Mouse (Mus musculus) testis, postnatal 10 days (tissue): ENCODE results near the gene Plekhg5.

Experiments used
- DNase-seq: peaks from one replicate; pipeline ENCODE4 v3.0.0; 2021; ENCODE audit warnings: low spot score

Gene Plekhg5

GRCm38 (mm10) chr4:152146033-152146827 is 73.9 kb downstream of the Plekhg5 start:
- no peak for DNase-seq

- DNase-seq = no peak
Measured at GRCm38 (mm10) chr4:152150546-152150945, 78.2 kb downstream of the Plekhg5 start.

GRCm38 (mm10) chr4:152151451-152151965 is 79.2 kb downstream of the Plekhg5 start:
- no peak for DNase-seq

- peak; percentile 88 for DNase-seq
Measured at GRCm38 (mm10) chr4:152151966-152152544, 79.8 kb downstream of the Plekhg5 start, which contains the start of gene Espn. Gene Espn, minus strand, starts transcription at chr4:152152371.

- peak; percentile 94 for DNase-seq
Measured at GRCm38 (mm10) chr4:152153771-152154177, 81.5 kb downstream of the Plekhg5 start.

GRCm38 (mm10) chr4:152155019-152155418 is 82.7 kb downstream of the Plekhg5 start:
- no peak for DNase-seq

- DNase-seq = peak; percentile 74
Measured at GRCm38 (mm10) chr4:152157779-152158584, 85.7 kb downstream of the Plekhg5 start.

- no peak for DNase-seq
Measured at GRCm38 (mm10) chr4:152158585-152159284, 86.4 kb downstream of the Plekhg5 start, which contains the start of gene Hes2. Gene Hes2, plus strand, starts transcription at chr4:152158867.

- no peak for DNase-seq
Measured at GRCm38 (mm10) chr4:152159285-152159678, 87.0 kb downstream of the Plekhg5 start.

- DNase-seq = no peak
Measured at GRCm38 (mm10) chr4:152160748-152161147, 88.5 kb downstream of the Plekhg5 start.

GRCm38 (mm10) chr4:152161601-152162000 is 89.3 kb downstream of the Plekhg5 start:
- no peak for DNase-seq

GRCm38 (mm10) chr4:152162748-152163147 is 90.5 kb downstream of the Plekhg5 start:
- no peak for DNase-seq
